ENCODE assay signal across 8 mouse cellular contexts in the genomic region with DNA sequence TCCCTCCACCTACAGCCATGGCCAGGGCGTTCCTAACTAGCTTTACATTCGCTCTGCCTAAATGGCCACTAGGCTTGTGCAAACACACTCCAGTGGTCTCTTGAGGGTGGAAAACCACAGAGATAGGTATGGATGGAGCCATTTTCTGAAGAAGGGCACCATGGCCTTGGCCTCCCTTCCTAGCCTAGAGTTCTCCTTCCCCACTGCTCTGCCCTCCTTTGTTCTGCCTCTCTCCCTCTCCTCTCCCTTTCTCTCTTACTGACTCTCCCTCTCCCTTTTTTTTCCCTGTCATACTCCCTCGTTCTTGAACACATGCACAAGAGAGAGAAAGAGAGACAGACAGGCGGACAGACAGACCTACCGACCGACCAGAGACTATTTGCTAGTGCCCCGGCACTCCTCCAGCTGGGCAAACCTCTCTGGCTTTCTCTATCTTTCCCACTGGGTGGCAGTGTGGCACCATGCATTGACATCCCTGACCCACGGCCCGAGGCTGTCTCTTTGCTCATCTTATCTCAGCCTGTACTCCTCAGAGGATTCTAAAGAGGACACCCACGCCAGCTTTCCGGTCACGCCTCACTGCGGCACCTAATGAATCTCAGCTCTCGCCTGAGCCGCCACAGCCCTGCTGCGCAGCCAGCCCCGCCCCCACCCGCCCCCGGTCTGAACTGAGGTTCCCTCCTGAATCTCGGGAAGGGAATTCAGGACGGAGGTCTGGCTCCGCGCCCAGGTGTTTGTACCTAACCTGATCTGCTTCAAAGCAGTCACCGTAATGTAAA. TPM values are rescaled to one million over a fixed set of nuclear protein-coding genes. Genes with fewer than 3 reads are reported as not detected.
DNase-seq lines count a peak whose midpoint lies in the region; ATAC-seq lines count a peak whose summit lies in the region.

No protein-coding gene starts in this region.

- peak overlapping the region; percentile 55 for H3K4me3 ChIP-seq in heart, embryonic 13.5 days
- H3K4me3 ChIP-seq in liver, embryonic 11.5 days (ENCODE audit: low read depth, low read length): peak overlapping the region; percentile 39
- H3K4me3 ChIP-seq in stomach, embryonic 15.5 days (replicated peaks): peak overlapping the region; percentile 42

- DNase-seq in brain, embryonic 18.5 days (ENCODE audit: low read depth, low spot score): peak; percentile 79
- DNase-seq in fibroblast of lung, adult 2 months (ENCODE audit: low read depth): peak; percentile 25
- peak; percentile 89 for DNase-seq in kidney, postnatal 10 days
- peak; percentile 78 for DNase-seq in liver, embryonic 11.5 days (ENCODE audit: low spot score)
- peak; percentile 84 for DNase-seq in neural tube, embryonic 10.5 days (ENCODE audit: extremely low spot score, low spot score)

- H3K9ac ChIP-seq in heart, embryonic 13.5 days: peak overlapping the region; percentile 76
- H3K9ac ChIP-seq in liver, embryonic 11.5 days (ENCODE audit: low read depth, low read length): no peak overlapping the region; the same call in 1 of the 2 replicates
- H3K9ac ChIP-seq in stomach, embryonic 15.5 days: no peak overlapping the region

- no peaks in the 10 kb centered on the region for H3K9me3 ChIP-seq in heart, embryonic 13.5 days
- H3K9me3 ChIP-seq in liver, embryonic 11.5 days (ENCODE audit: control insufficient read depth, low read length): no peaks in the 10 kb centered on the region
- no peaks in the 10 kb centered on the region for H3K9me3 ChIP-seq in stomach, embryonic 15.5 days

- H3K36me3 ChIP-seq in heart, embryonic 13.5 days: no peaks in the 10 kb centered on the region
- no peaks in the 10 kb centered on the region for H3K36me3 ChIP-seq in liver, embryonic 11.5 days (ENCODE audit: control insufficient read depth, insufficient read depth, low read length)
- H3K36me3 ChIP-seq in stomach, embryonic 15.5 days: no peaks in the 10 kb centered on the region

- peak overlapping the region; percentile 78 for H3K4me2 ChIP-seq in heart, embryonic 13.5 days
- H3K4me2 ChIP-seq in liver, embryonic 11.5 days: peak overlapping the region; percentile 64
- H3K4me2 ChIP-seq in stomach, embryonic 15.5 days: peak overlapping the region; percentile 74

- H3K27me3 ChIP-seq in heart, embryonic 13.5 days (replicated peaks): peaks cover 29% of the 10 kb centered on the region
- peaks cover 6% of the 10 kb centered on the region; the same call in 1 of the 2 replicates for H3K27me3 ChIP-seq in liver, embryonic 11.5 days (replicated peaks; ENCODE audit: control insufficient read depth, insufficient read depth, low read length)
- H3K27me3 ChIP-seq in stomach, embryonic 15.5 days (replicated peaks): no peaks in the 10 kb centered on the region

- peak; percentile 81 for ATAC-seq in CD4-positive, CD25-positive, alpha-beta regulatory T cell, adult 4 months
- ATAC-seq in heart, embryonic 13.5 days (ENCODE audit: extremely low read depth, insufficient number of reproducible peaks, low FRiP score, low TSS enrichment): no peak; the same call in 1 of the 2 replicates
- peak; percentile 83 for ATAC-seq in liver, embryonic 11.5 days (replicated peaks; ENCODE audit: low FRiP score)
- peak; percentile 81 for ATAC-seq in stomach, embryonic 15.5 days (ENCODE audit: insufficient read depth, low FRiP score, low read depth)

- no peak overlapping the region for H3K27ac ChIP-seq in heart, embryonic 13.5 days (replicated peaks)
- H3K27ac ChIP-seq in liver, embryonic 11.5 days (ENCODE audit: low read depth, low read length): no peak overlapping the region
- H3K27ac ChIP-seq in stomach, embryonic 15.5 days: no peak overlapping the region

- peaks cover 14% of the 10 kb centered on the region for H3K4me1 ChIP-seq in heart, embryonic 13.5 days
- no peaks in the 10 kb centered on the region; the same call in 1 of the 2 replicates for H3K4me1 ChIP-seq in liver, embryonic 11.5 days (replicated peaks; ENCODE audit: control insufficient read depth, insufficient read depth, low read length)
- 0 out of 2 replicates have a peak, but pooled peaks cover 3% of the 10 kb centered on the region for H3K4me1 ChIP-seq in stomach, embryonic 15.5 days

- WGBS in heart, embryonic 13.5 days: 8% methylated on average over 23 of the region's 24 CpGs
- WGBS in liver, embryonic 11.5 days: 10% methylated on average over 24 of the region's 24 CpGs
- 9% methylated on average over 24 of the region's 24 CpGs for WGBS in stomach, embryonic 15.5 days

RNA-seq across cellular contexts. Expression of a gene that starts 7.0 kb away (rescaled TPM):
- polyA plus RNA-seq in CD4-positive, CD25-positive, alpha-beta regulatory T cell, adult 4 months (2017; shearing (Covaris generic)): not detected
- not detected in 2 replicates for polyA plus RNA-seq in heart, embryonic 13.5 days (2015; fragmentation: Nextera tagmentation; extraction: Ambion mirVana)
- 0.13 TPM in 1 of 2 replicates, not detected in the other for polyA plus RNA-seq in liver, embryonic 11.5 days (2014; fragmentation: Nextera tagmentation; extraction: Ambion mirVana)
- not detected in 2 replicates for polyA plus RNA-seq in stomach, embryonic 15.5 days (2015; fragmentation: Nextera tagmentation; extraction: Ambion mirVana)

RNA-seq across cellular contexts. Expression of a gene that starts 33.9 kb away (rescaled TPM):
- not detected for polyA plus RNA-seq in CD4-positive, CD25-positive, alpha-beta regulatory T cell, adult 4 months (2017; shearing (Covaris generic))
- polyA plus RNA-seq in heart, embryonic 13.5 days (2015; fragmentation: Nextera tagmentation; extraction: Ambion mirVana): 7.8 and 7.9 TPM in 2 replicates
- polyA plus RNA-seq in liver, embryonic 11.5 days (2014; fragmentation: Nextera tagmentation; extraction: Ambion mirVana): 24.2 and 24.3 TPM in 2 replicates
- 1.3 and 2.4 TPM in 2 replicates for polyA plus RNA-seq in stomach, embryonic 15.5 days (2015; fragmentation: Nextera tagmentation; extraction: Ambion mirVana)

RNA-seq across cellular contexts. Expression of a gene that starts 37.1 kb away (rescaled TPM):
- not detected for polyA plus RNA-seq in CD4-positive, CD25-positive, alpha-beta regulatory T cell, adult 4 months (2017; shearing (Covaris generic))
- not detected in 2 replicates for polyA plus RNA-seq in heart, embryonic 13.5 days (2015; fragmentation: Nextera tagmentation; extraction: Ambion mirVana)
- not detected in 2 replicates for polyA plus RNA-seq in liver, embryonic 11.5 days (2014; fragmentation: Nextera tagmentation; extraction: Ambion mirVana)
- polyA plus RNA-seq in stomach, embryonic 15.5 days (2015; fragmentation: Nextera tagmentation; extraction: Ambion mirVana): 0.12 TPM in 1 of 2 replicates, not detected in the other

RNA-seq across cellular contexts. Expression of a gene that starts 46.5 kb away (rescaled TPM):
- 1,000 to 10,000 TPM; 2,235 to 2,763 TPM for polyA plus RNA-seq in CD4-positive, CD25-positive, alpha-beta regulatory T cell, adult 4 months (2017; shearing (Covaris generic))
- polyA plus RNA-seq in heart, embryonic 13.5 days (2015; fragmentation: Nextera tagmentation; extraction: Ambion mirVana): 394 and 428 TPM in 2 replicates
- polyA plus RNA-seq in liver, embryonic 11.5 days (2014; fragmentation: Nextera tagmentation; extraction: Ambion mirVana): 1,023 and 1,028 TPM in 2 replicates
- polyA plus RNA-seq in stomach, embryonic 15.5 days (2015; fragmentation: Nextera tagmentation; extraction: Ambion mirVana): 607 and 697 TPM in 2 replicates

Comparison
In these comparisons a context has a peak if more than half of its experiments do, and no peak if none do; other contexts are left out.
1. DNase-seq: peak in every context shown above with its lines; median percentile 89 in kidney, postnatal 10 days; 84 in neural tube, embryonic 10.5 days; 79 in brain, embryonic 18.5 days; 78 in liver, embryonic 11.5 days; 25 in fibroblast of lung, adult 2 months.